Comparison of ENCODE assay signal across 15 mouse cellular contexts in the genomic region with DNA sequence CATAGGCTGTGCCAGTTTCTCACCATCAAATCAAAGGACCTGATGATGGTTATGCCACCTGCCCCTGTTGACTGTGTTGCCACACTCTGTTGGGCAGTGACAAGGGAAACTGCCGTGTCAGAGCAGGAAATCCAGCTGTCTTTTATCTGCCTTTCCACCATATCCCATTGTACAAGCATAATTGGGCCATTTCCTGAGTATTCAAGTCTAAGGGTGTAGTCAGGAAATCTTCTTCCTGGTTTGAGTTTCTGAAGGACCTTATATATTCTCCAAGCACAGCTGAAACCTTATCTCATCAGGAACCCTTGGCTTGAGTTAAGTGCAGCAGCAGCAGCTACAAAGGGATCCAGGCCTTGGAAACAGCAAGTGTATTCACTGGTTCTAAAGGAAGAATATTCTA.
DNase-seq lines count a peak whose midpoint lies in the region; ATAC-seq lines count a peak whose summit lies in the region.
"Had no signal": no experiment of that assay in that cellular context is flagged by ENCODE, and none has a peak within 500 bp of the region (broad histone marks: within the 10 kb centered on the region; RNA-seq: fewer than 3 reads in every experiment).

No protein-coding gene starts in this region.

- H3K27ac ChIP-seq in kidney, embryonic 16.5 days (ENCODE audit: low read length): no peak overlapping the region
- H3K27ac ChIP-seq in kidney, embryonic 14.5 days (ENCODE audit: low read depth, low read length): no peak overlapping the region
- H3K27ac ChIP-seq in heart, embryonic 15.5 days: no peak overlapping the region
- H3K27ac ChIP-seq in forebrain, embryonic 10.5 days: no peak overlapping the region
- H3K27ac ChIP-seq: embryonic facial prominence, embryonic 13.5 days; limb, embryonic 13.5 days had no signal

- intact Hi-C loops in left cerebral cortex, postnatal 4 days (cut with DNase I): loop anchor here (10.0 kb wide), 1 partner anchor 184 kb away; a partner anchor contains a TSS

- H3K36me3 ChIP-seq in kidney, embryonic 16.5 days (ENCODE audit: insufficient read depth, low read length): peaks cover 16% of the 10 kb centered on the region; the same call in 1 of the 2 replicates
- H3K36me3 ChIP-seq in kidney, embryonic 14.5 days (ENCODE audit: control insufficient read depth, insufficient read depth, low read length): no peaks in the 10 kb centered on the region; the same call in 1 of the 2 replicates
- H3K36me3 ChIP-seq in heart, embryonic 15.5 days: peaks cover 5% of the 10 kb centered on the region; the same call in 1 of the 2 replicates
- peaks cover 19% of the 10 kb centered on the region for H3K36me3 ChIP-seq in forebrain, embryonic 10.5 days (replicated peaks)

- H3K9ac ChIP-seq in kidney, embryonic 16.5 days (replicated peaks; ENCODE audit: low read length): no peak overlapping the region
- H3K9ac ChIP-seq in kidney, embryonic 14.5 days (ENCODE audit: low read depth, low read length): no peak overlapping the region
- no peak overlapping the region for H3K9ac ChIP-seq in heart, embryonic 15.5 days
- H3K9ac ChIP-seq: embryonic facial prominence, embryonic 13.5 days; limb, embryonic 13.5 days had no signal

- H3K4me3 ChIP-seq in kidney, embryonic 16.5 days (ENCODE audit: low read length): no peak overlapping the region
- H3K4me3 ChIP-seq in kidney, embryonic 14.5 days (ENCODE audit: low read length): no peak overlapping the region
- no peak overlapping the region for H3K4me3 ChIP-seq in heart, embryonic 15.5 days
- no peak overlapping the region for H3K4me3 ChIP-seq in forebrain, embryonic 10.5 days
- H3K4me3 ChIP-seq: embryonic facial prominence, embryonic 13.5 days; limb, embryonic 13.5 days had no signal

- peak; percentile 55 for DNase-seq in ZHBTc4 (ENCODE audit: low read depth, low spot score)
- peak; percentile 44 for DNase-seq in lung, postnatal 25 days (ENCODE audit: low spot score)
- no peak for DNase-seq in forebrain, embryonic 10.5 days (ENCODE audit: extremely low spot score, low spot score)
- no peak for DNase-seq in left cerebral cortex, postnatal 4 days
- DNase-seq: cerebellum, postnatal 14 days; layer of hippocampus, adult 9-11 months; spleen, adult 18-20 months had no signal

- no peaks in the 10 kb centered on the region for H3K4me1 ChIP-seq in kidney, embryonic 16.5 days (ENCODE audit: insufficient read depth, low read length)
- H3K4me1 ChIP-seq in kidney, embryonic 14.5 days (ENCODE audit: control insufficient read depth, insufficient read depth, low read length): no peaks in the 10 kb centered on the region
- H3K4me1 ChIP-seq in heart, embryonic 15.5 days (replicated peaks): peaks cover 7% of the 10 kb centered on the region; the same call in 1 of the 2 replicates
- no peaks in the 10 kb centered on the region for H3K4me1 ChIP-seq in forebrain, embryonic 10.5 days
- H3K4me1 ChIP-seq: embryonic facial prominence, embryonic 13.5 days had no signal

- WGBS in kidney, embryonic 16.5 days: 48% methylated on average over 1 of the region's 1 CpGs
- WGBS in kidney, embryonic 14.5 days: 73% methylated on average over 1 of the region's 1 CpGs
- 51% methylated on average over 1 of the region's 1 CpGs for WGBS in heart, embryonic 15.5 days
- WGBS in forebrain, embryonic 10.5 days: 53% methylated on average over 1 of the region's 1 CpGs

- ATAC-seq in kidney, embryonic 16.5 days (ENCODE audit: low FRiP score, low TSS enrichment): peak; percentile 42; the same call in 1 of the 2 replicates
- ATAC-seq in kidney, embryonic 14.5 days (ENCODE audit: low FRiP score, low TSS enrichment): no peak
- peak; percentile 50 for ATAC-seq in heart, embryonic 15.5 days (replicated peaks; ENCODE audit: insufficient number of reproducible peaks, insufficient read depth, low FRiP score, low read depth)
- ATAC-seq: forebrain, embryonic 16.5 days; inflammation-experienced regulatory T-cells, adult 6 months had no signal

- no peaks in the 10 kb centered on the region for H3K27me3 ChIP-seq in kidney, embryonic 16.5 days (ENCODE audit: insufficient read depth, low read length)
- H3K27me3 ChIP-seq in kidney, embryonic 14.5 days (ENCODE audit: control insufficient read depth, insufficient read depth, low read length): no peaks in the 10 kb centered on the region
- H3K27me3 ChIP-seq in heart, embryonic 15.5 days: no peaks in the 10 kb centered on the region
- no peaks in the 10 kb centered on the region for H3K27me3 ChIP-seq in forebrain, embryonic 10.5 days (ENCODE audit: poor library complexity, severe bottlenecking)
- H3K27me3 ChIP-seq: embryonic facial prominence, embryonic 13.5 days; limb, embryonic 13.5 days had no signal

- no peaks in the 10 kb centered on the region for H3K9me3 ChIP-seq in kidney, embryonic 16.5 days (ENCODE audit: low read length)
- no peaks in the 10 kb centered on the region for H3K9me3 ChIP-seq in kidney, embryonic 14.5 days (ENCODE audit: control insufficient read depth, low read length)
- no peaks in the 10 kb centered on the region for H3K9me3 ChIP-seq in heart, embryonic 15.5 days (replicated peaks)
- H3K9me3 ChIP-seq in forebrain, embryonic 10.5 days: no peaks in the 10 kb centered on the region
- H3K9me3 ChIP-seq: embryonic facial prominence, embryonic 13.5 days; limb, embryonic 13.5 days had no signal

- H3K4me2 ChIP-seq in kidney, embryonic 16.5 days (replicated peaks; ENCODE audit: low read depth, low read length): no peak overlapping the region
- H3K4me2 ChIP-seq in kidney, embryonic 14.5 days (replicated peaks; ENCODE audit: low read depth, low read length): no peak overlapping the region
- no peak overlapping the region for H3K4me2 ChIP-seq in heart, embryonic 15.5 days
- H3K4me2 ChIP-seq: embryonic facial prominence, embryonic 13.5 days; limb, embryonic 13.5 days; midbrain, embryonic 11.5 days had no signal

Comparison
In these comparisons a context has a peak if more than half of its experiments do, and no peak if none do; other contexts are left out.
1. DNase-seq: peak in ZHBTc4 (single experiment) and lung, postnatal 25 days (single experiment); none in forebrain, embryonic 10.5 days (single experiment) and left cerebral cortex, postnatal 4 days (single experiment).